Mouse (Mus musculus) B cell, adult 62 days (primary cell): Measurements from ENCODE around the gene Gprasp2. TPM values are rescaled to one million over a fixed set of nuclear protein-coding genes. Genes with fewer than 3 reads are reported as not detected.

Source experiments
- total RNA-seq: library from RNA; stranded (reverse); gene quantifications from 4 replicates; pipeline ENCODE4 v1.2.4, GENCODE M21; 2023

Gprasp2 gene
- 4.5 to 9.6 TPM (median 5.7 TPM) in 4 replicates for total RNA-seq

GRCm38 (mm10) chrX:135838521-135839360 is at the start of gene Gprasp2:
Gprasp2 (plus strand) TSS chrX:135839034.

GRCm38 (mm10) chrX:135797212-135797644 is 41.6 kb upstream of the Gprasp2 start, which contains the start of gene Bhlhb9:
Bhlhb9 (plus strand) TSS chrX:135797594.

Other genes starting within 250 kb of the Gprasp2 start
- gene Nxf7, start 240.3 kb upstream of the Gprasp2 start, total RNA-seq: not detected in 4 replicates
- gene Prame, start 211.3 kb upstream of the Gprasp2 start, total RNA-seq: not detected in 4 replicates
- not detected in 4 replicates for gene Tcp11x2, start 145.2 kb upstream of the Gprasp2 start, total RNA-seq
- not detected in 4 replicates for gene Tmsb15a, start 113.8 kb upstream of the Gprasp2 start, total RNA-seq
- 34.8 to 39.8 TPM (median 39.1 TPM) in 4 replicates for gene Armcx5, start 96.3 kb upstream of the Gprasp2 start, total RNA-seq
- gene Gprasp1, start 96.3 kb upstream of the Gprasp2 start, total RNA-seq: 43.8 to 51.7 TPM (median 44.2 TPM) in 4 replicates
- gene Bhlhb9, start 41.4 kb upstream of the Gprasp2 start, total RNA-seq: 11.9 to 17.3 TPM (median 14.5 TPM) in 4 replicates
- gene Arxes2, start 154.8 kb downstream of the Gprasp2 start, total RNA-seq: 0.52 TPM in 1 of 4 replicates, not detected in the others
- gene Arxes1, start 194.3 kb downstream of the Gprasp2 start, total RNA-seq: not detected in 4 replicates
- gene Bex2, start 229.2 kb downstream of the Gprasp2 start, total RNA-seq: not detected in 4 replicates
- not detected in 4 replicates for gene Nxf3, start 246.2 kb downstream of the Gprasp2 start, total RNA-seq